Mouse (Mus musculus): ENCODE results near the gene Abcc9. TPM values are rescaled to one million over a fixed set of nuclear protein-coding genes. Genes with fewer than 3 reads are reported as not detected.
A peak's percentile ranks its signal among the peaks of the same experiment; 100 is the strongest.

Gene Abcc9
- 1 to 10 TPM; 7.5 to 9.1 TPM for total RNA-seq (2021)
- long read RNA-seq, result 0 reads

GRCm38 (mm10) chr6:142701652-142702637, at the start of gene Abcc9:
Abcc9 (minus strand) TSS chr6:142702315.
- DNase-seq (ENCODE audit: low spot score in 2 of 2), result no peak

- no peak for DNase-seq (ENCODE audit: low spot score in 2 of 2)
These were observed 49.2 kb upstream of the Abcc9 start for GRCm38 (mm10) chr6:142751365-142751764.

DNA sequence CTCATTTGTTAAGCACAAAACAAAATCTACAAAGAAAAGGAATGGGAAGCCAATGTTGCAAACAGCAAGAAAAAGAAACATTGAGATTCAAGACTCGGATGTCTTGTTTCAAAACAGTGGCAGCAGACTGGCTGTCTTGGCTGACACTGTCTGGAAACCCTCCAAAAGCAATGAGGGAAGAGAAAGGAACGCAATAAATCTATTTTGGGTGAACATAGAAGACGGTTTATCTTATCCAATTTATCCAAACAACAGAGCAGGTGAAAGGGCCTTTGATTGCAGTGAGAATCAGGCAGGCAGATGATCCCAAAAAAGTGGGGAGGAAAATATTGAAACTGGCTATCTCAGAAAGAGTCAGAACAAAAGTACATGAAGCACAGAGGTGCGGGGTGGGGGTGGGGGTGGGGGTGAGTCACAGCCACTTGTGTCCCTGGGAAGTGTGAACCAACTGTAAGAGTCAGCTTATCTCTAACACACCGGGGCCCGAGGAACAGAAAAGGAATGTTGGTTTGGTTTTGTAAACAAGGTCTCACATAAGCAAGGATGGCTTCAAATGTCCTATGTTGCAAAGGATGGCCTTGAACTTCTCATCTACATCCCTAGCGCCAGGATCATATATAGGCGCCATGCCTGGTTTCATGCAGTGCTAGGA, 46.1 kb upstream of the Abcc9 start:
- DNase-seq (ENCODE audit: low spot score in 2 of 2), result no peak

GRCm38 (mm10) chr6:142747165-142747564, 45.0 kb upstream of the Abcc9 start:
- DNase-seq (ENCODE audit: low spot score in 2 of 2), result no peak

DNA sequence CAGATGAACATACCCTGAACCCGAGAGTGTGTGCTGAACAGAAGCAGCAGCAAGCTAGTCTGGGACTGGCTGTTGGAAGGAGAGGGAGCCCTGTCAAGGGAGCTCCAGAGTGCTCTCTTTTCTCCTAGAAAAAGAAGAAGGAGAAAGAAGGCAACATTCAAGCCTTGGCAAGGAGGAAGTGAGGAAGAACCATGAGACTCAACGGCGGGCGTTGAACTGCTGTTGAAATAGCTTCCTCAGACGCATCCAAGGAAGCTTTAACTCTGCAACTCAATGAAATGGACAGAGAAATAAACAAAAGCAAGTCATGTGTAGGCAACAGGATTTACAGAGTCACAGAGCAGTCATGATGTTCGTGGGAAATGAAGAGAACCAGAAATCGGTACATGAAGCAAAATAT, 44.6 kb upstream of the Abcc9 start:
- no peak for DNase-seq (ENCODE audit: low spot score in 2 of 2)

- no peak for DNase-seq (ENCODE audit: low spot score in 2 of 2)
These were observed 43.4 kb upstream of the Abcc9 start for GRCm38 (mm10) chr6:142745484-142745883.

GRCm38 (mm10) chr6:142743193-142743592, 41.1 kb upstream of the Abcc9 start:
- DNase-seq (ENCODE audit: low spot score in 2 of 2), result no peak

DNA sequence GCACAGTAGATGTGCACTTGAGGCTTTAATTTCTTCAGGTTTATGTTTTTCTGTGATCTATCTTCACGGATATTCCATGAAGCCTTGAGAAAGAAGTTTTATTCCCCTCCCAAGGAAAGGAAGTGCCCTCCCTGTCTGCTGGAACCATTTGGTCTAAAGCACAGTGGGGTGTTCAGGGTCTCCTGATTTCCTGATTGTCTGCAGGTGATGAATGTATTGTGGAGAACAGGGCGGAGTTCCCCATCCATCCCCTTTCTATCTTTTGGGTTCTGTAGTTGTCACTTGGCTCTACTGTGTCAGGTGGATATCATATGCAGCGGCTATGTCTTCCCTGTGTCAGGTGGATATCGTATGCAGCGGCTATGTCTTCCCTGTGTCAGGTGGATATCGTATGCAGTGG, 39.6 kb upstream of the Abcc9 start:
- DNase-seq (ENCODE audit: low spot score in 2 of 2), result no peak

DNA sequence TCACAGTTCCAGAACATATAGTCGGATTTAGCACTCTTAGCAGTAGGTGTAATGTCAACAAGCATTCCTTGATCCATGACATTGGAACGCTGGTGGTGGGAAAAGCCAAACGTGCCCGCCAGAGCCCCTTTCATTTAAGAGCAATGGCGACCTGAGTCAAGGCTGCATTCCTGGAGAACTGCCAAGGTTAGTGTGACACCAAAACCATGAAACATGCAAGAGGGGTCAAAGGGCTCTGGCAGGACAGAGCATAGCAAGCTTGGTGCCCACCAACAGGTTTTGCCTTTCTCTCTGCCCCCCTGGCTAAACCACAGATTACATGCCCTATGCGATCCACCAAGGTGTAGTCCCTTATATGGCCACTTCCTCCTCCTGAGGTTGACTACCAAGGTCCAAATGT, 36.5 kb upstream of the Abcc9 start:
- DNase-seq (ENCODE audit: low spot score in 2 of 2), result no peak

GRCm38 (mm10) chr6:142738225-142738624, 36.1 kb upstream of the Abcc9 start:
- DNase-seq (ENCODE audit: low spot score in 2 of 2), result no peak

DNA sequence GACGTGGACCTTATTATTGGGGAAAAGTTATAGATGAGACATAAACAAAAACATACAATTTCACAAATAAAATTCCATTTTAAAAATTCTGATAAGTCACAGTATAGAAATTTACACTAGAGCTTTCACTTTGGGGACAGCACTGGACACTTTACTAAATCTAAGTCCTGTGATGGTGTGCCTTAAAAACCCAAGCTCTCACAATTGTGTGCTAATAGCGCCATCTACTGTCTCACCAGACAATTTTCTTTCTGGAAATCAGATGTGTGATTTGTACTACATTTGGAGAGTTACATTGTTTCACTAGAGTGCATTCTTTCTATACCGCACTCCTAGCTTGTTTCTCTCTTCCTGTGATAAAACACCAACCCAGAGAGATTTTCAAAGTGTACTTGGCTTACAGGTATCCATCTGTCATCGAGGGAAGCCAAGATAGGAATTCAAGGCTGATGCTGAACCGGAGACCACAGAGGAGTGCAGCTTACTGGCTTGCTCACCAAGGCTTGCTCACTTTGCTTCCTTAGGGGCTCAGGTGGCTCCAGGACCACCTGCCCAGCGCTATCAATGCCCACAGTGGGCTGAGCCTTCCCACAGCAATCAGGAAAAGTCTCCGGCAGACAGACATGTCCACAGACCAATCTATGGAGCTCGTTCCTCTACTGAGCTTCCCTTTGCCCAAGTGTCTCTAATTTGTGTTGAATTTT, 33.3 kb upstream of the Abcc9 start:
- peak in 1 of 2 experiments; percentile 26 for DNase-seq (ENCODE audit: low spot score in 2 of 2)

DNA sequence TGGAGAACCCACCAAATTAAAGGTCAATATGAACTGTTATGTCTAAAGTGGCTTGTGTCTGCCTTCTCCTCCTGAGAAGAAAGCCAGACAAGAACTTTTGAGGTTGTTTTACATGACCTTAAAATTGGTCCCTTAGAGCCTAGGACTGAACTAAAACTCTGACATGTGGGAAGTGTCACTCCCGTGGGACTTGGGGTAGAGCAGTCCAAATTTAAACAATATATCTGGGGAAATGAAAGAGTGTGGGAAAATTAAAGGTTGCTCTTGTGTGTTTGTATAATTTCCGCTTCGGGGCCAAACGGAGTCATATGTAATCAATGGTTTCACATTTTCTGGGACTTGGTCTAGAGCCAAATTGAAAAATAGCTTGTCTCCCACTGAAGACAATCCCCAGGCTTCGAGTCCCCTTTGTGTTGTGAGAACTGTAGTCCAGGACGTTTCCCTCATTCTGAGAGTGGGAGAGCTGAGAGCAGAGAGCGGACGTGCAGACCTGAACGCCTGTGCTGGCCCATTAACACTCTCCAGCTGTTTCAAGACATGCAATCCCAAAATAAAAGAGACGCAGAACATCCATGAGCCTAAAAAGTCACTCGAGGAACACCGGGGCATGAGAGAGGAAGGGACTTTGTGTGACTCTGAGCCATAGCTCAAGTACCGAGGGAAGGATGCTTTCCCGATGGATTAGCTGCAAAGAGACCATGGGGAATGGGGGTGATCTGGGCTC, 30.6 kb upstream of the Abcc9 start:
- DNase-seq (ENCODE audit: low spot score in 2 of 2), result no peak

GRCm38 (mm10) chr6:142726032-142726431, 23.9 kb upstream of the Abcc9 start:
- no peak for DNase-seq (ENCODE audit: low spot score in 2 of 2)

GRCm38 (mm10) chr6:142721731-142722130, 19.6 kb upstream of the Abcc9 start:
- no peak for DNase-seq (ENCODE audit: low spot score in 2 of 2)

DNA sequence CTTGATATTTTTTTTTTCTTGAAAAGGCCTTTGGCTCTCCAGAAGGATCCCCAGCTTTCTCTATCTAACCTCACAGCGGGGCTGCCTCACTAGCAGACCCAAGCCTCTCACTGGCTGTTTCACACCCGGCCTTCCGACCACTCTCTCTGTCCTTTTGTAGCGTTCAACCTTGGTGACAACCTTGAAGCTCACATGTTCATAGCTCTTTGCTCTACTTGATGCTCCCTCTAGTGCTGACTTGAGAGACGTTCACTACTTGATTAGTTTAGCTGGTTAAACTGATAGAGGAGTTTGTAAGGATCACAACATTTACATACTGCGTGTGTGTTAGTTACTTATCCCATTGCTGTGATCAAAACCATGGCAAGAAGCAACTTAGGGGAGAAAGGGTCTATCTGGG, 18.5 kb upstream of the Abcc9 start:
- DNase-seq (ENCODE audit: low spot score in 2 of 2), result no peak

DNA sequence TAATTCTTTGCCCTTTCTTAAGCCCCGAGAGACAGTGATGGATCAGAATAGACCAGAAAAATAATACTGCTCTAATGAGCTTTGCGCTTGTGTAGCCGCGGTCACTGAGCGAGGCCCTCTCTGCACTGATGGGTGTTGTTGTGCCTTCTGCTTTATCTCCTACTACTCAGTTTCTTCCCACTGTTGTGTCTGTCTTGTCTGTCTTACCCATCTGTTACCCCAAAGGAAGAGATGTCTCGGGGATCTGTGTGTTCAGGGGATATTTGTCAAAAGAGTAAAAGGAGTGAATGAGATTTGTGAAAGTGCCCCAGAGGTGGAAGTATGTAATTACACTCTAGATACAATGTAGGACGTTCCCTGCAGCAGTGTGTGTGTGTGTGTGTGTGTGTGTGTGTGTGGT, 16.1 kb upstream of the Abcc9 start:
- no peak for DNase-seq (ENCODE audit: low spot score in 2 of 2)

GRCm38 (mm10) chr6:142717186-142717585, 15.1 kb upstream of the Abcc9 start:
- DNase-seq (ENCODE audit: low spot score in 2 of 2), result no peak

- no peak for DNase-seq (ENCODE audit: low spot score in 2 of 2)
These were observed 12.9 kb upstream of the Abcc9 start for GRCm38 (mm10) chr6:142715026-142715425.

DNA sequence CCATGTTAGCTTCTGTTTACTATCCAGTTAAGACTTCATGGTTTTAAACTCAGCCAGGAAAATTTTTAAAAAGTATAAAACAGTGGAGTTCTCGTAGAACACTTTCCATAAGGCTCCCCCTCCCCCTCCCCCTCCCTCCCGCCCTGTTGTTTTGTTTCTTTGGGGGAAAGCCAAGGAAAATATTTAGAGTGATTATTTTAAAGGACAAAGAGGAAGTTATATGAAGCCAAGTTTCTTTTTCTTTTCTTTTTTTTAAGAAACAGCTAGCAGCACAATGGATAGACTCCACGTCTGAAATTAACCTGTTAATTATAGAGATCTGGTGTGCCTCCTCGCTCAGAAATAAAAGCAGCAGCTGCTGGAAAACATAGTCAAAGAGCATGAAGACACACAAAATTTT, 9.0 kb upstream of the Abcc9 start:
- DNase-seq (ENCODE audit: low spot score in 2 of 2), result no peak

GRCm38 (mm10) chr6:142710690-142711089, 8.6 kb upstream of the Abcc9 start:
- no peak for DNase-seq (ENCODE audit: low spot score in 2 of 2)

GRCm38 (mm10) chr6:142708369-142708768, 6.3 kb upstream of the Abcc9 start:
- DNase-seq (ENCODE audit: low spot score in 2 of 2), result no peak

Data from layer of hippocampus, postnatal 10 days (tissue).